Mouse (Mus musculus): ENCODE results near the gene Pdpk1.

The Pdpk1 gene

DNA sequence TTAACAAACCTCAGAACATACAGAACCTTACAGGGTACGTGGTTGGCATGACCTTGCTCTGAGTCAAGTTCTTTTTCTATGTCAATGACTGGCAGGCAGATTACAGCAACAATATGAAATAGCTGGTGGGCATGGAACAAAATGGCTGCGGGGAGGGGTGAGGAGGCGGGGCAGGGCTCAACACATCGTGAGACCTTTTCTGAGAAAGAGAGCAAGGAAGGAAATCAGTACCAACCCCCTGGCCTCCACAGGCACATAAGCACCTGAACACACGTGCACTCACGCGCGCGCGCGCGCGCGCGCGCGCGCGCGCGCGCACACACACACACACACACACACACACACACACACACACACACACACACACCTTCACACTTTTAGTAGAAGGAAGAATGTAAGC is 120.2 kb downstream of the Pdpk1 start:
- DNase-seq = no peak

DNA sequence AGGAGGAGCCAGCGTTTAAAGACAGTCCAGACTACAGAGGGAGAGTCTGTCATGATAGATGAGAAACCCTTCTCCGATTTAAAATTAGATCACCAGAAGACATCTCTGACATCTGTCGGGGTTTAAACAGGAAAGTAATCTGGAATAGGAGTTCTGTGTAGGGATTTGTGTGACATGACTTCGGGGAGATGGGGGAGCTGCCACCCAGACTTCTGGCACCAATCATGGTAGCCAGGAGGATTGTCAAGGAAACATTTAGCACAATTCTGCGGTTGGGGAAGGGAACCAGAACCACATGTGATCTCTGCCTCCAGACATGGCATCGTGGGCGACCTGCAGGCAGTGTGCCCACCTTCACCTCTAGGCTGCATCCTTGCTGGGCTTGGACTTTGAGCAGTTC is 121.2 kb downstream of the Pdpk1 start:
- no peak for DNase-seq
